Mouse (Mus musculus): Measurements from ENCODE around the gene Map4k5.

Map4k5 gene

DNA sequence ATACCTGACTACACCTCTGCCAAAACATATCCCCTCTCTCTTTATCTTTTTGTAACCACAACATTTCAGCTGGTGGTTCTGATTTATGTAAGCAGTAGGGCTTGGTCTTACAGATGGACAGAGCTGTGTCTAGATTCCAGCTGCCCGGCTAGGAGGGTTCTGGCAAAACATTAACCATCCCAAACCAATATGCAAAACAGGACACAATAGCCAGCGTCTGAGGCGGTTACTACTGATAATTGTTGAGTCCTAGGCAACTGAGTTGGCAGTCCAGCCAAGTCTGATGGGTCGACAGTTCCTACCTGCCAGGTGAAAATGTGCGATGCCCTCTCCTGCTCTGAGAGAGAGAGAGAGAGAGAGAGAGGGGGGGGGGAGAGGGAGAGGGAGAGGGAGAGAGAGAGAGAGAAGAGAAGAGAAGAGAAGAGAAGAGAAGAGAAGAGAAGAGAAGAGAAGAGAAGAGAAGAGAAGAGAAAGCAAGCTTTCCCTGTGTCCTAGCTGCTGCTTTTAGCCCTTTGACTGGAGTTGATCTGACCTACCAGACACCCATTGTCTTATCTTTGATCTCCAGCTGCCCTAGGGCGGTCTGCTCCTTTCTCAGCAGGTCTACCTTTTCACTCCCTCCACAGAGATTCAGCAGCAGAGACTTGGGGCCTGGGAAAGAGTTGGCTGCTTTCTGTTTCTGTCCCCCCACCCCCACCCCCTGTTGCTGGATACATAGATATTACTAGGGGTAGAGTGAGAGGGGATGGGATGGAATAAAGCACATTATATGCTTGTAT, 109.6 kb downstream of the Map4k5 start:
- DNase-seq: peak; percentile 90

- peak; percentile 97 for DNase-seq
Observed at GRCm38 (mm10) chr12:69781935-69782650, 110.9 kb downstream of the Map4k5 start.

DNA sequence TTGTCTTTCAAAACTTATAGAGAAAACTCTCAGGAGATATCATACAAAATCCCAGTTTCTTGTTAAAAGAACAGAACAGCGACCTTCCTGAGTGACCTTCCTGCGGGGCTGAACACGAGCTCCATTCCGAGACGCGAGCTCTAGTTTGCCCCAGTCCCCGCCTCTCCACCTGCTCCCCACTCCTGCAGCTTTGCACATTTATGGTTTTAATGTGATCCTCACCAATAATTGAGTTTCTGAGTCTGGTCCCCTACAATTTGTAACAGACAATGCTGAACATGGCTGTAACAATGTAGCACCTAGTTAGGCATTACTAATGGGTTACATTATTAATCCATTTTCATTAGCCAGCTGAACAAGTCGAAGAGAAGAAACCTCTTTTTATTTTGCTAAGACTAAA, 111.5 kb downstream of the Map4k5 start:
- peak; percentile 59 for DNase-seq

DNA sequence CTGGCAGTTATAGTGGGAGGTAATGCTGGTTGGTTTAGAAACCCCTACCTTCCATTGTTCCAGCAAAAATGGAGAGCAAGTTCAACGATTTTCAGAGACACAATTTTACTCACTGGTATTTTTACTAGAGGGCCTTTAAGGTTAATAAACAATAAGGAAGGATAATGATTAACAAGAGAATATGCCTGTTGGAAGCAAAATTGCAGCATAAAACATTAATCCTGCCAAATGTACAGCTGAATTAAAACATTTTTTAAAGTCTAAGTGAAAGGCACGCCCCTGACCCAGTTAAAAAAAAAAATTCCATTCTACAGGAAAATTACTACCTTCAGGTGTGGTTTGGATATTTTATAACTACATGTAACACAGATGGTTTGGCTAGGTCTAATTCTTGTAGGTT, 115.0 kb downstream of the Map4k5 start:
- DNase-seq: no peak

- no peak for DNase-seq
Observed at GRCm38 (mm10) chr12:69777341-69777730, 115.7 kb downstream of the Map4k5 start.

GRCm38 (mm10) chr12:69776607-69777340, 116.2 kb downstream of the Map4k5 start:
- DNase-seq: peak; percentile 74

DNA sequence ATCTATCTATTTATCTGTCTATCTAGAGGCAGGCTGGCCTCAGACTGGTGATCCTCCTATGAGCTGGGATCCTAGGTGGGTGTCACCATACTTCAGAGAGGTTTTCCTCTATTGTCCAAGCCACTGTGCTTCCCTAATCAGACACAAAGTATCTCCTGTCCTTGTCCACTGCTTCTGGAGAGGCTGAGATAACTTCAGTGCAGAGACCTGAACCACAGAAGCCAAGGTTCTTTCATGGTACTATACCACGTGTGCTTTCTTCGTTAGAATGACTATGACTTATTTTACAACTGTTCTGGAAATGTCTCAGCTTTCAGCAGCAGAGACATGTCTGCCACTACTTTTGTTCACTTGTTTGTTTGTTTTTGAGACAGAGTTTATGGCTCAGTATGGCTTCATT, 124.2 kb downstream of the Map4k5 start:
- DNase-seq: no peak

- no peak for DNase-seq
Observed at GRCm38 (mm10) chr12:69767476-69768258, 125.3 kb downstream of the Map4k5 start.

- DNase-seq: peak; percentile 80
Observed at GRCm38 (mm10) chr12:69766185-69766904, 126.7 kb downstream of the Map4k5 start.

DNA sequence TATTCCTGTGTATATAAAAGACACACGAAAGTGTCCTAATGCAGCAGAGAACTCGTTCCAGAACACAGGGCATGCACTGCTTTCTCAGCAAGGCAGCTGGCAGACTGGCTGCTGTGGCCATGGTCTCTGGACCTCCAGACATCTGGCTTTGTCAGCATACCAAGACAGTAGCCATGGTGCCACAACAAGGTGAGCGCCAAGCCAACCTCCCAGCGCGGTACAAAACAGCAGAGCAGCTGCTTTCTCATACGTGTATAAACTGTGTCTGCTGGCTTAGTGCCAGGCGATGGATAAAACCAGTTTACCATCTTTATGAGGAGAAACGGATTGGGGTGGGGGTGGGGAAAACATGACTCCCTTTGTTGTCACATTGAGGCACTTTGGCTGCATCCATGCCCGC, 127.5 kb downstream of the Map4k5 start:
- DNase-seq: peak; percentile 51

GRCm38 (mm10) chr12:69761603-69762002, 131.4 kb downstream of the Map4k5 start:
- peak; percentile 39 for DNase-seq

- DNase-seq: no peak
Observed at GRCm38 (mm10) chr12:69760743-69761406, 132.1 kb downstream of the Map4k5 start.

DNA sequence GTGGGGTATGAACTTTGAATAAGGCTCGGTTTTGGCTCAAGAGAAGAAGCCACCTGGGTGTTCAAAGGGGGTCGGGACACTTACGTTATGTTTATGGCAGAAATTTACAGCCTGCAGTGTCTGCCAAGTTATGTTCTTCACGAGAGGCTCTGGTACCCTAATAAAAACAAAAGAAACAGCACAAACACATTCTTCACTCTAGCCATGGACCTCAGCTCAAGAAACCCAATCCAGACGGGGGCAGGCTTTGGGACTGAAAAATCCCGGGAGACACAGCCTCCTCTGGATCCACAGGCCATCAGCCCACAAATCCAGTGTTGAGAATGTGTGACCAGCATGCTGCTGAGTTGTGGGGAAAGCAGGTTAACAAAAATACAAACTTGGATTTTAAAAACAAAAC, 133.0 kb downstream of the Map4k5 start:
- no peak for DNase-seq

DNA sequence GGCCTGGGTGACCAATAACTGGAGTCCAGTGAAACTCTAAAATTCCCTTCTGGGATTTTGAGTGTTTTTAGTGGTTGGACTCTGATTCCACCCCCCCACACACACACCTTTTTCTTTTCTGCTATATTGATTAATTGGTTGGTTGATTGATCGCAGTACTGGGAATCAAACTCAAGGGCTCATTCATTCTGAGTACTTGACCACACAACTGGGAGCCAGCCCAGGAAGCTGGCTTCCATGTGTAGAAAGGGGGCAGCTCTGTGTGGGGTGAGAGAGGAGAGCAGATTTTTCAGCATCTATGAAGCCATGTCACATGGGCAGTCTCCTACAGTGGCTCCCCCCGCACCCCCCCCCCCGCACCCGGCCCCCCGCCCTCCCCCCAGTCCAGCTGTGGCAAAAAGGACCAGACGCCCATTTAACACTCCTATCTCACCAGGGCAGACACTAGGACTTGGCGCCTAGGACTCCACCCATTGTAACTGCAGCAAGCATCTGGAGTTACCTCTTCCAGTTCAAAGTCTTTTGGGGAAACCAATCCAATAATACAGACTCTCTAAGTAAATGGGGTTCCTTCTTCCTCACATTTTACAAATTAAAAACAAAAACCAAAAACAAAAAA, 133.6 kb downstream of the Map4k5 start:
- DNase-seq: no peak

DNA sequence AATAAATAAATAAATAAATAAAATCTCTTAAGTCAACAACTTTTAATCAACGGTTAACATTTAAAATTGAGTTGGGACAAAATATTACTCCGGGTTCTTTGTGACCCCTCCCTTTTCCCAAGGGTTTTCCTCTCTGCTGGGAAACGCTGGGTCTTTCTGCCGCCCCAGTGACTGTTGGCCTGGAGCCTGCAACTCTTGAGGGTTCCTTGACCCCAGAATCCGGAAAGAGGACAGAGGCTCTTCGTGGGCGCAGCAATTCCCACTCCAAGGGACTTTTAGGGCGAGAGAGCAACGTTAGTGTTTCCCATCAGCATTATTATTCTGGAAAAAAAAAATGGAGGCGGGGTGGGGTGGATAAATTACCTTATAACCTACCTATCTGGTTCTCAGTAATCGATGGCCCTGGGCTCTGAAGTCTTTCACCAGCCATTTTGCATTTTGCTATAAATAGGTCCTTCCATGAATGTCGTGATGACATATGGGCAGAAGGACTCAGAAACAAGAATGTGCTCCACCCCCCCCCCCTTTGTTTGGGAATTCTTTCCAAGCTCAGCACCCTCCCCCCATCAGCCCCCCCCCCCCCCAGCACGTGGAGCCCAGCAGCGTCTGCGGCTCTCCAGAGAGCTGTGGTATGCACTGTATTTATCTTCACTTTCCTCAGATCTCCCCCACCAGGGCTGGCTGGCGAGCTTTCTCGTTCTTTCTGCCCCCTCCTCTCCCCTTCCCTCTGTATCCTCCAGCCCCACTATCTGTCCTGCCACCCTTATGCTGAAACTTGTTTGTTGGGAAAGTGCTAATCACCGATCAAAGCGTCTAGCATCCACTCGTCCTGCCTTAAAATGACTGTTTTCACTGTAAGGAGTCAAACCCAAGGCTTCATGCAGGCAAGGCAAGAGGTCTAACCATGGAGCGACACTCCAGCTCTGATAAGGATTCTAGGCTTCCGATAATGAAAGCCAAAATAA, 134.5 kb downstream of the Map4k5 start:
- DNase-seq: peak; percentile 58

DNA sequence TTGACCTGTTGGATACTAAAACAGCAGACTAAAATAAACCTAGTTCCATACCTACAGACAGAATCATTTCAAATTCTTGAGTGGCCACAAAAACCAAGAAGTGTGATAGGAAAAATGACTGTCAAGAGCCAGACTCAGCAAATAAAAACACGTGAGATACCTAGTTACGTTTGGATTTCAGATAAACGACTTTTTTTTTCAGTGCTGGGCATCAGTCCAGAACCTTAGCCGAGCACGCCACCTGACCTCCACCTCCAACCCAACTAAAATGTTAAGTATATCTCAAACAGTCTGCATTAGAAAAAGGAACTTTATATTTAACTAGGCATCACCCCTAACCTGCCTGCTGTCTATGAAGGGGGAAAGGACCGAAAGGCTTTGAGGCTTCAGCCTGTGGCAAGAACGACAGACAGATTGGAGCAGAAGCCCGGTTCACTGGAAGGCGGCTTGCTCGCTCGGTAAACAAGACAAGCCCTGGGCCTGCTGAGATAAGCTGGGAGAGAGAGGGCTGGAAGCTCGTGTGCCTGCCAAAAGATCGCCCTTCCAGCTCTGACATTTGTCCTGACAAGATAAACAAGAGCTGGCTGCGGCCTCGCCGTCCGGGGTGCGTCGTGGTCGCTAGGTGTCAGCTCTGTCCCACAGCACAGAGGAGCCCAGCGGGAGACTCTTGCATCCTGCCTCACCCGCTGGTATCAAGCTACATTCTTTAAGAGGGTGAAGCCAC, 135.4 kb downstream of the Map4k5 start:
- peak; percentile 82 for DNase-seq

- no peak for DNase-seq
Observed at GRCm38 (mm10) chr12:69756015-69756414, 137.0 kb downstream of the Map4k5 start.

DNA sequence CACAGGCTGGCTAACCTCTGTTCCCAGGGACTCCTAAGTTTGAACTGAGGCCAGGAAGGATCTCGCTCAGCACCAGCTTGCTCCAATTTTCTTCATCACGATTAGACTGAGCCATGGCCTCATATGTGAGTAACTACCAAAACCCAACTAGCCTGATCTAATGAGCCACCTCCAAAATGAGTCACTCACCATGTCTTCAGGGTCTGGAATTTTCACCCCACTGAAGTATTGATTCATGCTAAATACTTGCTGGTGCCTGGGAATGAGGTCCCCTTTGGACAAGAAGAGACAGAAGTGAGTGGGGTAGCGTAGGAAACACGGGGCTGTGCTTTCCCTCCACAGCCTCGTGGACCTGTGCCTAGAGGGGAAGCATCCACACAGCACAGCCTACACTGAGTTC, 139.1 kb downstream of the Map4k5 start:
- DNase-seq: no peak
